Mouse (Mus musculus): ENCODE data around the gene Rdh16f1.

DNA sequence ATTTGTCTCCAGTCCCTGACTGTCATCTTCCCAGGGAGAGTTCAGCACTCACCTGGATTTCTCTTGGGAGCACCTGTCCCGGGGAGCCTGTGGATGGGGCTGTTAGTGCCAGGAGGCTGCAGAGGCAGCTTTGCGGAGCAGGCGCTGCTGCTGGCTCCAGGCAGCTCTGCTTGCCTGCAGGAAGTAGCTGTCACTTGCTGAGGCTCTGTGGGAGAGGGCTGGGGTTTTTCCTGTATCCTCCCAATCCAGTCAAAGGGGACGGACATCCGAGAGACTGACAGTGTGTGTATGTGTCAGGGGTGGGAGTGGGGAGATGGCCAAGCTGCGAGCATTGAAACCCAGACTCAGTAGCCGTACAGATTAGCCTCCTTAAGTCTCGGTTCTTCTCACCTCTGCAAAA lies 8.0 kb upstream of the Rdh16f1 start, which contains the start of gene Gpr182:
- TF ChIP-seq EP300 (IDR thresholded peaks at IDR 0.05; ENCODE audit: insufficient read depth, low read depth, low read length) (no peak), POLR2A (IDR thresholded peaks at IDR 0.05; ENCODE audit: insufficient read depth, low read length) (no peak)
